Mouse (Mus musculus) neural tube, embryonic 10.5 days (tissue): ENCODE measurements at regions not wholly inside any gene's neighbourhood (a gene's known extent, or its start where the extent isn't known, plus 50 kb on each side); places are given as distances from the start of the nearest gene placed in this dataset.

Experiments
- DNase-seq: peaks from one replicate; pipeline ENCODE4 v3.0.0-alpha.2; 2017; ENCODE audit warnings: low spot score; ENCODE audit errors: extremely low spot score

DNA sequence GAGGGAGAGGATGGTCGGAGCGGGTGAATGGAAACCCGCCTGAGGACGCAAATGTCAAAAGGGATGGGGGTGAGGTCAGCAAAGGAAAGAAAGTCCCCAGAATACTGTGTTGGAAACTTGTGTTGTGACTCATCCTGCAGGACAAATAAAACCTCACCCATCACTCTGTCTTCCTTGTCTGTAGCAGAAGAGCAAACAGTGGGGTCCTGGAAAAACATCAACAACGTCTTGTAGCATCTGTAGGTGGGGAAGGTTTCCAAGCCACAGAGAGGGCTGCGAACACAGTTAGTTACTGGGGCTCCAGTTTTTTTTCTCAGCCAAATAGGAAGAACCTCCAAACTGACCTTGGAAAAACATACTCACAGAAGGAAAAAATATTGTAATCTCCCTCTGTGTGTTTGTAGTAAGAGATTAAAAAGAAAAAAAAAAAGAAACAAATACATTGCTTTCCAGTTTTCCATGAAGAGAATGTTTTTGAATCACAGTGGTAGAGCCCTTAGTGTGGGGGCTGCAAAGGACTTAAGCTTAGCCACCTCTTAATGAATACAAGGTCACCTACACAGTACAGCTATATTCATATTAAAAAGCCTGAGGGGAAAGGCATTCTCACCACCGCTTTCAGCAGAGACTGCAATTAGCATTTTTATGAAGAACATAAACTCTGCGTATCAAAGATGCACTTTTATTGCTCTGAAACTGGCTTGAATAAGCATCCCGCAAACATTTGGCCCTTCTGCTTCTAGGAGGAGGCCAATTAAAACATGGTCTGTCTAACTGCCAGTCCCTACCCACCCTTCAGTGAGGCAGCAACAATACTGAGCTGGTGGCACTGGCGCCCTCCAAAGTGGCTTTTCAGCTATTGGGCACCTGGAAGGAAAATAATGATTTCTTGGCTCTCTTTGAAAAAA, 198.6 kb upstream of the Tprg start:
- DNase-seq, result no peak

DNA sequence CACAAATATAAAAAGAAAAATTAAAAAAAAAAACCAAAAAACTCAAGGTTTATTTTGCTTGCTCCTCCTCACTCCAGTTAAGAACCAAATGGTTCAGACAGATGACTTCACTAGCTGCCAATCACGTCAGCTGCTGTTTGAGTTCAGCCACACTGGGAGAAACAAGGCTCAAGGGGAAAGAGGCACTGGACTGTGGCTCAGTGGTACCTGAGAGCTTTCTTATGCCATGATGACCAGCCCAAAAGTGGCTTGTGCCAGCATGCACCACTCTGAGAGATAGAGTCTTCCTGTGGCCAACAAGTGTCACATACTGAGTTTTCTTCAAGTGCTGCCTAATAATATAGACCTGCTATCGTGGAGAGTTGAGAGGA, 198.0 kb upstream of the Tprg start:
- no peak for DNase-seq

DNA sequence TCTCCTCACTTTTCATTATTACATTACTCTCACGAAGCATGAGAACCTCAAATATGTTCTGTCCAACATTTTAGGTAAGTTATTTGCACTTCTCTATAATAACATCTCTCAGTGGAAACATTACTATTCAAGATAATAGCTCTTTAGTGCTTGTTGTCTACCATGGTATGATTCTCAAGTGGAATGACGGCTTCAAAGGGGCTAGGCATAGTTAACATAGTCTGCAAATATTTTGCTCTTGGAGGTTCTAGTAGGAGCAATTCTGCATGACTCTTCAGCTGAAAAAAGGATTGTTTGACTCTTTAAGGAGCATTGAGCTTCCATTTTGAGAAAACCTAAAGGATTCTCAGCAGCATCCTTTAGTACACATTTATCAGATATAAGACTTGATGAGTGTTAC, 182.5 kb upstream of the Tprg start:
- no peak for DNase-seq

GRCm38 (mm10) chr16:25104603-25105002, 182.0 kb upstream of the Tprg start:
- no peak for DNase-seq

DNA sequence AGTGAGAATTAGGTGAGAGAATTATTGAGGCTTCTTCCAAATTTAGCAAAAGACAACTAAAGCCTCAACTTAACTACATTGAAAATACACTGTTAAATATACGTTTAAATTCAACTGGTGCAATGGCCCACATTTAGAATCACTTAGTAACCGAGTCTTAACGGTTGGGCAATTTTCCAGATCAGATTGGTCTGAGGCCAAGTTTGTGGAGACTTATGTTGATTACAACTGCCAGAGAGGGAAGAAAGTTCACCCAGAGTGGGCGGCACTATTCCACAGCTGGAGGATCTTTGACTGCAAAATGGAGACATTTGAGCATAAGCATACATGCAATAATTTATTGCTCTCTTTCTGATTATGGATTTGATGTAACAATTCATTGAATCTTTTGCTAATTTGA, 146.5 kb upstream of the Tprg start:
- DNase-seq, result no peak

DNA sequence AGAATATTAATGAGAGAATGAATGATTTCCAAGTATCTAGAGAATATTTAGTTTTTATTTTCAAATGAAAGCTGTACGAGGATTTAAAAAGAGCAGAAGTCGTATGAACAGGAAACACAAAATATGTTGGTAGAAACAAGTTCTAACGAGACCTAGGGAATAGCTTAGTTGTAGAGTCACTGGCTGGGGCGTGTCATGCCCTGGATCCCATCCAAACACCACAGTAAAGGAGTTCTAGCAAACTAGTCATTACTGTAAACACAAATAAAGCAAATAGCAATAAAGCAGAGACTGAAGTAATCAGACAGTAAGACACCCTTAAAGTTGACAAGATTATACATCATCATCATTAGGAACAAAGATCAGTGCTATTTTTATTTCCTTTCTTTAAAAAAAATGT, 139.1 kb upstream of the Tprg start:
- DNase-seq, result no peak

DNA sequence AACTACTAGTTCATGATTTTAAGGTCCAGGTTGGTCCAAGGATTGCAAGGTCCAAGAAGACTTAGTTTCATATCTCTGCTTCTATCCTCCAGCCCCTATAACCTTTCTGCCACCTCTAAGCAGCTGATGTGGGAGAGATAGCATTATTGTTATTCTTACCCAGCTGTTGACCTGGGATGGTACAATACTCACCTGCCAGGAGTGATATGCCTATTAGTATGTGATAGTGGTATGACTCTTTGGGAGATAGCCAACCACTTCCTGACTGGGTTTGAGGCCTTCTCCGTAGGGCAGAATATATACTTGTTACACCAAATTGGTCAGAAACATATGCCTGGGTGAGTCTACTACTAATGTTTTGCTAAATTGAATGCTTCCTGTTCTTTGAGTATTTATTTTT, 137.4 kb upstream of the Tprg start:
- no peak for DNase-seq

DNA sequence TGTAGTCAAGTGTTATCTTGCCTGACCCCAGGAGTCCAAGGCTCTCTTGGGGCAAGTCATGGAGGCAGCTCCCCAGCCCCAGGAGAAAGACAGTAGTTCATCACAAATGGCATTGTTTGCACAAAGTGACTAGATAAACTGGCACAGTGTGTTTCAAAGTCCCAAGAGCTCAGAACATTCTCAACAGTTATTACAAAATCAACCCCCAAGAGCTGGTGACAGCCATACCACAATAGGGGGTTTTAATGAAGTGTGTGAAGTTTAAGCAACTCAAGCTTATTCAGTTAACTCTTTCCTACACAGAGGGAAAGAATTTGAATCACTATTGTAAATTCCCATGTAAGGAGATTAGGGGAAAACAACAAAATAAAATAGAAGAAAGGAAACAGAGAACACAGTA, 109.7 kb upstream of the Tprg start:
- DNase-seq, result no peak

DNA sequence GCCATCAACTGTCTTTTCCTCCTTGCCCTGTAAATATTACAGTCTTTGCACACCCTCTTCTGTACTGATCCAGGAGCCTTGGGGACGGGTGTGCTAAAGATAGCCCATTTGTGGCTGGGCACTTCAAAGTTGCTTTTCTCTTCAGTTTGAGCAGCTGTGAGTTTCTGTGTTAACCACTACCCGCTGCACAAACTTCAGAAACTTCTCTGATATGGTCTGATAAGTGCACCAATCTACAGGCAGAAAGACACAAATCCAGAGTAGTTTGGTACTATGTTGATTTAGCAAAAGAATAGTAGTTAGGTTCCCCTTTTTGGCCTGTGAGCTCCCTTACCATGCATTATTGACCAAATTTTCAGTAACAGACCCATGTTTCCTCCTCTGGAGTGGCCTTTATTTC, 108.6 kb upstream of the Tprg start:
- DNase-seq, result no peak

DNA sequence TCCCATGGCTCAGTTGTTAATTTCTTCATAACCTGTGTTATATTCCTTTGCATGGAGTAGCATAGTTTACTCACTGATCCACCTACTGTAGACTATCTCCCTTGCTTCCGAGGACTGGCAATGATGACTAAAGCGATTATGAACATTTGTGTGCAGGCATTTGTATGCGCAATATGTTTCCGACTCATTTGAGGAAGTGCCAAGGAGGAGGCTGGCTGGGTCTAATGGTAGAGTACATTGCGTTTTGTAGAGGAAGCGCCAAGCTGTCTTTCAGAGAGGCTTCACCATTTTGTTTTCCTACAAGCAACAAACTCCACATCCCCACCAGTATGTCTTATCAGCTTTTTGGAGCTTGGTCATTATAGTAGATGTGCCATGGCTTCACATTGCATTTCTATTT, 104.7 kb upstream of the Tprg start:
- no peak for DNase-seq

- DNase-seq, result no peak
These were observed 89.5 kb upstream of the Tprg start for GRCm38 (mm10) chr16:25197079-25197478.

DNA sequence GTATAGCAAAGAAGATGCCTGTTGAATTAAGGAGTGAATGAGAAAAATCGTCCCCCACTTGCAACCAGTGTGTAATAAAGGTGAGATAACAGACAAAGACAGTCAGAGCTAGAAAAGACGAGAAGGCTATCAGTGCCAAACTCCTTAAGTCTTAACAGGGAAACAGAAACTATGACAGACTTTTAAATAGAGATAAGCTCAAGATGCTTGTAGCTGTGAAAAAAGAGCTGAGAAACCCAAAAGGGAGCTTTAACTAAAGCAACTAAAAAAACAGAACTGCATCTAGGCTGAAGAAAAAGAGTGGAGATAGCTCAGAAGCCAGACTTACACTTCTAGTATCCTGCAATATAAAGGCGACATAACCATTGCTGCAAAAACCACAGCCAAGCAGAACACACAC, 87.8 kb upstream of the Tprg start:
- DNase-seq, result no peak

DNA sequence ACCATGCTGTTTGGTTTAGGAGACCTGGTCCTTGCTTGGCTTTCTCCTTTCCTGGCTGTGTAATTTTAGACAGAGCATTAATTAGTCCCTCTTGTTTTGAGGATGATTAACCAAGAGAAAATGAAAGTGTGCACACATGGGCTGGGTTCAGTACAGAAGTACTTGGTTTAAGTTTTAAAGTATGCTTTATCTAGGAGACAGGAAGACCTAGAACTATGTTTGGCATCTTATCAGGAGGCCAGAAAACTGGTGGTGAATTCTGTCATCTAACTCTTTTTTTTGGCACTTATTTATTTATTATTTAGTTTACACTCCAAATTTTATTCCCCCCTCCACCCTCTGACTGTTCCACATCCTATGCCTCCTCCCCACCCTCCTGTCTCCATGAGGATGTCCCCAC, 86.6 kb upstream of the Tprg start:
- no peak for DNase-seq

GRCm38 (mm10) chr16:25201094-25201770, 85.4 kb upstream of the Tprg start:
- DNase-seq, result no peak

DNA sequence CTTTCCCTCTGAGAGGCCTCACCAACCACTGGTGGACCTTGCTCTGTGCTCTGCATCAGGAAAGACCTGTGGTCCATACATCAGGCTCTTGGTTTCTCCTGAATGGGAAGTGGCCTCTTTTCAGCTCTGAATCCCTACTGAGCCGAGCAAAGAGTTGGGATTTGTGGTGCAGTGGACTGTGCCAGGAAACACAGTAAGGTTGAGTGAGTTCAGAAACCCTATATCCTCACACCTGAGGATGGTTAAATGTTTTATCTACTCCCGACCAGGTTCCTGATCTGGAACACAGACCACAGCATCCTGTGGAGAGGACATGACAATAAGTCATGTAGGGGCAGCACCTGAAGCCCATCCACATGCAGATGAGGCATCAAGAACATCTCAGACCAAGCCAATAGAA, 73.4 kb upstream of the Tprg start:
- DNase-seq, result no peak

- DNase-seq, result no peak
These were observed 66.1 kb upstream of the Tprg start for GRCm38 (mm10) chr16:25220552-25220951.

DNA sequence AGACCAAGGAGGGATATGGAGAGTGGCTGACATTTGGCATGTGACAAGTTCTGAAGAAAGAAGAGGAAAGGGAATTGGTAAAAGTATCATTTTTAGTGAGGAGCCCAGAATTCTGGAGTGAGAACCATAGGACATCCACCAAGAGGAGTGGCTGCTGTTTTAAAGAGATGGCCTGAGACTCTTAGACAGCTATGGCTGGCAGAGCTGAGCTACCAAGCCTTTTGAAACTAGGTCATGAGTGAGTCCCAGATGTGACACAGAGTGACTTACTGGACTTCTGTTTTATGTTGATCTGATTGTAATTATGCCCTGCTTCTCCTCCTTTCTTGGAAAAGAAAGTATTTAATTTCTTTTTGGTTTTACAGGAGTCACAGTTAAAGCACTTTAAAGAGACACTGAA, 61.8 kb upstream of the Tprg start:
- DNase-seq, result no peak
